Mouse (Mus musculus) layer of hippocampus, adult 2 months (tissue): Measurements from ENCODE around the gene Kmt2a. TPM values are rescaled to one million over a fixed set of nuclear protein-coding genes. Genes with fewer than 3 reads are reported as not detected.
"Not testable (repeated sequence)": the region's sequence is repeated elsewhere in the genome, so short reads cannot be mapped to it uniquely, and the experiment has no call there.

Experiments used
- DNase-seq, 2 experiments: peaks; one replicate each; pipeline ENCODE4 v3.0.0; 2022; ENCODE audit warnings: low spot score in 2 of 2
- H3K27ac ChIP-seq: fragments of 200-600 bp; 2 replicates; pipeline ENCODE4 v1.8.1; 2022
- H3K4me3 ChIP-seq: fragments of 200-600 bp; 2 replicates; pipeline ENCODE4 v1.8.1; 2022; ENCODE audit warnings: mild to moderate bottlenecking
- CTCF ChIP-seq: fragments of 200-600 bp; conservative IDR thresholded peaks from 2 replicates; pipeline ENCODE4 v1.8.1; 2022; ENCODE audit warnings: antibody characterized with exemption, mild to moderate bottlenecking, moderate library complexity
- total RNA-seq, 2 experiments: library from RNA; stranded (reverse); gene quantifications; 2 replicates each; pipeline ENCODE4 v1.2.3; 2021

Gene Kmt2a
- total RNA-seq, 2 experiments from 2014 or later: 68.3 to 80.7 TPM

DNA sequence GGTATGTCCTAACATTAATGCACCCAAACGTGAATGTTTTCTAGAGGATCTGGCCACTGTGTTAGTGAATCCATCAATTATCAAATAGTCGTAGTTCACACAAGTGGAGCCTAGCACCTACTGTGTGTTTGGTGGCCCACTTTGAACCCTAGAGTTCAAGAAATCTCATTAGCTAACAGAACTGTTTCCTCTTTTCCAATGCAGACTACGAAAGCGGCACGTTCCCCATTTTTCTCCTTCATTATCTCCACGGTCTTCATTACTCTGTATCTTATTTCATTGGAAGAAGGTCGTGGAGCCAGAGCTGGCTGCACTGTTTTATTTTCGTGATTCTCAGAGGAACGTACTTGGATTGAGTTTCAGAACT lies 81.2 kb downstream of the Kmt2a start:
- H3K27ac ChIP-seq: peak overlapping the region; percentile 79
- peak overlapping the region; percentile 80 for H3K4me3 ChIP-seq
- no peak for DNase-seq
- TF ChIP-seq CTCF: no peak

DNA sequence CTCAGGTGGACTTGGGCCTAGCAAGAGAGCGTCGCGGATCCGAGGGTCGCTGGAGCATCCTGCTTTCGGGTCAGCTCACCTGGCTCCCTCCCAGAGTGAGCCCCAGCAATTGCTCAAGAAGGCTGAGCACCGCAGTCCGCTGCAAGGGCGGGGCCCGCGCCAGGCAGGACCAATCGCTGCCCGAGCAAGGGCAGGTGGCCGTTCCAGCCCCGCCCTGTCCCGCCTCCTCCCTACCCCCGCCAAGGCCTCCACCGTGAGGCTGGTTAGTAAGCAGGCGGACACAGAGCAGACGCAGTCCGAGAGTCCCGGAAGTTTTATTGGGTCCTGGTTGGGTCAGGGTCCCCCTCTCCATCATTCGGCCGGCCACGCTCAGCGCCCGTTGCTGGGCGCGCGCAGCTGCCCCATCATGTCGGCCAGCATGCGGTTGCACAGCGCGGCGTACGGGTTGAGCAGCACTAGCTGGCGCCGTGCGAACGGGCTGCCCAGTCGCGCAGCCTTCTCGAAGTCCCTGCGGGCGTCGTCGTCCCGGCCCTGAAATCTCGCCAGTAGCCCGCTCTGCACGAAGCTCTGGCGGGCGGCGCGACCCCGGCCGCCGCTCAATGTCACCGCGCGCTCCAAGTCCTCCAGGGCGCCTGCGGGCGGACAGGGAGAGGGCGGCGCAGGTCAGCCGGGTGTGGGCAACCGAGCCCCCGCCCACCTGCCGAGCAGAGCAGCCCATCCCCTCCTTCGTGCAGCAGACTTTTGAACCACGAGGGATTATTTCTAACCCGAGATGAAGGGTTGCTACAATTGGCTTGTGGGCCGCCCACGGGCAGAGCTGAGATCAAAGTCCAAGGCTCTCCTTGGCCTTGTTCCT lies 81.8 kb downstream of the Kmt2a start, which contains the start of gene Tmem25:
Gene Tmem25 (minus strand): TSS at position 206 of the 856 bp plus-strand sequence.
- no peak for TF ChIP-seq CTCF
- Histone ChIP-seq H3K27ac (peak within 1 kb of the TSS; percentile 79), H3K4me3 (peak within 1 kb of the TSS; percentile 80)
- peak; percentile 87 to 92 for DNase-seq

DNA sequence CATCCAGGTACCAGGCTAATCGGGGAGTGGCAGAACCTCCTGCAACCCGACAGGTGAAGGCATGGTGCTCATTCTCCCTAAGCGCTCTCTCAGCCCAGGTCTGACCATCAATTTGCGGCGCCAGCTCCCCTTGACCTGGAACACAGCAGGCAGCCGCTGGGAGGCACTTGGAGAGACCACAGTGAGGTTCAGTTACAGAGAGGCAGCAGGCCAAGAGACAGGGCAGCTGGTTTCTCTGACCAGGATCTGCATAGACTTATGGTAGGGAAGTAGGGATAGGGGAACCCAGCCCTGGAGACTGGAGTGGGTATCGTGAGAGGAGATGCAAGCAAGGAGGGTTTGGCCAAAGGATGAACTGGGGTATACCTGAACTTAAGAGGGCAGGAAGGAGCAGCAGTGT lies 82.8 kb downstream of the Kmt2a start:
- Histone ChIP-seq H3K4me3 (peak overlapping the region; percentile 80), H3K27ac (peak overlapping the region; percentile 79)
- TF ChIP-seq CTCF: no peak
- DNase-seq: no peak

DNA sequence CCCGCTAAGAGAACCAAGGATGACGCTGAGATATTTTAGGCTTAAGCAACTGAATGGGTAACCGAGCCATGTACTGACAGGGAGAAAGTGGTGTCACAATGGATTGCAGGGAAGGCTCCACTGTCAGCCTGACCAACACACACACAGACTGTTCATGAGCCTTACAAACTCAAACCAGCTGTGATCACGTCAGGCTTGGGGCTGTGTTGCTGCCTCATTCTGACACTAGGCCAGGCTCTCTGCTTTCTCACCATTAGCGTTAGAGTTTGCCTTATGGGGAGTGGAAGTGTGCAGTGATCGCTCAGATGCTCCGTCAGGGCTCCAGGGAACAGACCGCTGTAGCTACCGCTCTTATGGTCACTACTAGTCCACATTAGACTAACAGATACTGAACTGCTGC lies 88.3 kb downstream of the Kmt2a start:
- no peak for TF ChIP-seq CTCF

DNA sequence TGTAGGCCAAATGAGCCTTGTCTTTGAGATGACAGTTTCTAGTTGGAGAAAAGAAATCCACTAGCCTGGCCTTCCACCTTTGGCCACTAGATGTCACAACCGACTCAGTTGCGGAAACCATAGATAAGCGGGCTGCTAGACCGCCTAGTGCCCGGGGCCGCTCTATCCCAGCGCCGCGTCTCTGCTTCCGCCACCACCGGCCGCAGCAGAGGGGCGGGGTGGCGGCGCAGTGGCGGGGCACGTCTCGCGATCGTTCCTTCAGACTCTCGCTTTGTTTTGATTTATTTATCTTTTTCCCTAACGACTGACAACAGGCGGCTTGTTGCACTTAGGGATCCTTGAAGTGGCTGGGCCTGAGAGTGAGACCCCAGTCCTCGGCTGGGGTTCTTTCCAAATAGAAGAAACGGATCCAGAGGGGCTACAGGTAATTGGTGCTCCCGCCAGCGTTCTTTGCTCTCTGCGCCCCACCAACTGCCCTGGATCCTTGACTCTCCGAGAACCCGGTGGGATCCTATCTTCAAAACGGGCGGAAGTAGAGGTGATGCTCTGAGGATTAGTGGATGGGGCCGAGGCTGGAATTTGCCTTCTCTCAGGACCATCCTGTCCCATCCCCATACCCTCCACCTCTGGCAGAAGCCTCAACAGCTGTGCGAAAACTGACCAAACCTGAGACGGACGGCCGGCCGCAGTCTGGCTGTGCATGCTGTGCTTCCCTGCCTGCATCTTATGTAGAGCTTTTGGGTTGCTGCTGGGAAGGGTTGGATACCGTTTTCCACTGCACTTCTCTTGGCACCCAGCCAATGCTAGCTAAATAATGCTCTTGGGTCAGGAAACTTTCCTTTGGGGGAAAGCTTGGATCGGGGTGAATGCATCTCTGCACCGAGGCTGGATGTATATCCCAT lies 108.1 kb downstream of the Kmt2a start:
- H3K27ac ChIP-seq: peak overlapping the region; percentile 90
- H3K4me3 ChIP-seq: peak overlapping the region; percentile 94
- TF ChIP-seq CTCF: peak; percentile 98; the same call in 1 of the 2 replicates
- peak; percentile 90 to 93 for DNase-seq

More for the DNA sequence above, 88.3 kb downstream of the Kmt2a start:
- no peak for DNase-seq
- no peak overlapping the region for H3K27ac ChIP-seq
- no peak overlapping the region for H3K4me3 ChIP-seq

DNA sequence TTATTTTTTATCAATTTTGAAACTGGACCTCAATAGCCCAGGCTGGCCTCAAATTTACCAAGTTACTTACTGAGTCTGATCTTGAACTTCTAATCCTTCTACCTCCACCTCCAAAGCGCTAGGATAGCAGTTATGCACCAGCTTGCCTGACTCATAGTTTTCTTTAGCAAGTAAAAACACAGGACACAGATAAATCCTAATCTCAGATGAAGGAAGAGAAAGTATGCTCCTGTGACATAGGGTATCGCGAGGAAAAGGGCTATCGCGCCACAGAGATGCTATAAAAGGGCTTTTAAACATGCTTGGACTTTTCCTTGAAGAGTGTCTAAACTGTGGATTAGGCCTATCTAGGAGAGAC lies 108.7 kb downstream of the Kmt2a start:
- TF ChIP-seq CTCF: no peak
- DNase-seq: no peak
- H3K4me3 ChIP-seq: no peak overlapping the region
- peak overlapping the region; percentile 54 for H3K27ac ChIP-seq

DNA sequence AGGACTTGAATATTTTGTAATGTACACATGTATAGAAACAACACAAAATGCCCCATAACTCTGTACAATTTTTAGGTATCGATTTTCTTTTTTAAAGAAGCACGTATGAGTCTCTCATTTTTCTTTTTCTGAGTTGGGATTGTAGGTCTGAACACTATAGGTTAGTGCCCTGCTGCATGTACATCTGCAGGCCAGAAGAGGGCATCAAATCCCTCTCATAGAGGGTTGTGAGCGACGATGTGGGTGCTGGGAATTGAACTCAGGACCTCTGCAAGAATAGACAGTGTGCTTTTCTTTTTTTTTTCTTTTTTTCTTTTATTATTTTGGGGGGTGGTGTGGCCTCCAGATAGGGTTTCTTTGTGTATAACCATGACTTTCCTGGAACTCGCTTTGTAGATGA lies 109.7 kb downstream of the Kmt2a start:
- 0 out of 2 replicates have a peak, but pooled peaks have one; percentile 13 for TF ChIP-seq CTCF
- no peak for DNase-seq
- H3K27ac ChIP-seq: no peak overlapping the region
- no peak overlapping the region for H3K4me3 ChIP-seq

DNA sequence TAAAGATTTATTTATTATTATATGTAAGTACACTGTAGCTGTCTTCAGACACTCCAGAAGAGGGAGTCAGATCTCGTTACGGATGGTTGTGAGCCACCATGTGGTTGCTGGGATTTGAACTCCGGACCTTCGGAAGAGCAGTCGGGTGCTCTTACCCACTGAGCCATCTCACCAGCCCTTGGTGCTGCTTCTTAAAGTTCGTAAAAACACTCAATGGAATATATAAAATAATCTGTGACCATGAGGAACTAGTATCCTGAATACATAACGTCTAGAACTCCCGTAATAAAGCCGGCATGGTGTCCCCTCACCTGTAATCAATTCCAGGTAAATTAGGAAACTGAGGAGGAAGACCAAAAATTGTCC lies 113.1 kb downstream of the Kmt2a start:
- peak; percentile 38 for TF ChIP-seq CTCF
- H3K27ac ChIP-seq: peak overlapping the region; percentile 95
- DNase-seq: not testable (repeated sequence)

DNA sequence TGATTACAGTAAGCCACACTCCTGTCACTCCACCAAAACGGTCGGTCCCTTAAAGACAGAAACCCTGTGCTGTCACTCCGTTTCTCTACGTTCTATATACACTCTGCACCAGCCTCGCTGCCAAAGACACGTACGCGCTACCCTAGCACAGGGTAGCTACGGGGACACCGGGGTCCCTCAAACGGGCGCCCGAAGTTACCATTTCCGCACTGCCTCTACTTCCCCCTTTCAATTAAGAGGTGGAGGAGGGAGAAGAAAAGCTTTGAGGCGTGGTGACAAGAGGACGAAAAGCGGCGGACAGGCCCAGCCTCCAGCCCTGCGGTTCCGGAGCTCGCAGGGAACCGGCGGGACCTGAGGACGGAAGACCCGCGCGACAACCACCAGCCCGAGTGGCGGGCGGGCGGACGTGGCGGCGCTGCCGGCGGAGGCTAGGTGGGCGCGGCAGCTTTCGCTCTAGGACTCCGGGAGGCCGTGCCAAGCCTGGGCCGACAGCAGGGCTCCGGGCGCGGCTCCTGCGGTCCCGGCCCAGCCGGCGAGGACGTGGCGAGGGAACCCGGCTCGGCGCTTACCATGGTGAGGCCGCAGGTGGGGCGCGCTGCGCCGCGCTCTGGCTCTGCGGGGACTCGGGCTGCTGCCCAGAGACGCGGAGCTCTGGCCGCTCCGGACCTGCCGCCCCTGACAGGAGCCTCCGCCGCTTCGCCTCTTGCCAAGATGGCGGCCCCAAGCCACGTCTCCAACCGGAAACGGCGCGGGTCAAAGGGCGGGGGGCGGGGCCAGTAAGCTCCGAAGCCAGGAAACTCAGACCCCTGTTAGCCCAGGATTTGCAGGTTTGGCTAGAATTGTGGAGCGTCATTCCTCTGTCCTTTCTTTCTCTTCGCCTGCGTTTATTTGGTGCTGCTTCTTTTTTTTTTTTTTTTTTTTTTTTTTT lies 113.7 kb downstream of the Kmt2a start, which contains the start of the genes Arcn1 and Ift46:
Gene Arcn1 (minus strand): TSS at position 745 of the 928 bp plus-strand sequence.
Gene Ift46 (plus strand): TSS at position 808 of the 928 bp plus-strand sequence.
- Histone ChIP-seq H3K27ac (peak within 1 kb of the TSS; percentile 95), H3K4me3 (peak within 1 kb of the TSS; percentile 94)
- TF ChIP-seq CTCF: no peak
- peak; percentile 73 to 76 for DNase-seq

More for the DNA sequence above, 113.1 kb downstream of the Kmt2a start:
- peak overlapping the region; percentile 94 for H3K4me3 ChIP-seq

DNA sequence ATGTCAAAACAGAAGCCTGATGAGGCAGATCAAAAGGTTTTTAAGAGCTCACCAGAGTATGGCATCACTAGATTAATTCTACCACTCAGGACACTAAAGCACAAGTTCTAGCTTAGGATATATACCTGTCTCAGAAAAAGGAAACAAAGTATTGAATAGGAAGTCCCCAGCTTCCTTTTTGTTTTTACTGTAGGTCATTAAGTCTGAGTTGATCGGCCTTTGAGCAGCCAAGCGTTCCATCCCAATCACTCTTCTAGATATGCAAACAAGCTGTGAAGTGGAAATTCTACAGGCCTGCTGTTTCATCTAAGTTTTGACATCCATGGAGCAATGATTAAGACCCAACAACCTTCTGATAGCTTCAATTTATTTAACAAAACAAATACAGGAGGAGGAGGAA lies 120.2 kb downstream of the Kmt2a start:
- DNase-seq: no peak
- TF ChIP-seq CTCF: no peak
- H3K27ac ChIP-seq: no peak overlapping the region
- H3K4me3 ChIP-seq: no peak overlapping the region

Other genes starting within 250 kb of the Kmt2a start
- gene Treh, start 208.1 kb downstream of the Kmt2a start, total RNA-seq: under 1 TPM in 1 of 2 experiments, not detected in 1; 0.18 TPM
- gene Phldb1, start 146.1 kb downstream of the Kmt2a start, total RNA-seq: 10 to 100 TPM; 71.8 to 86.4 TPM
- gene Arcn1, start 113.5 kb downstream of the Kmt2a start, total RNA-seq: 100 to 1,000 TPM in 1 of 2 experiments, 10 to 100 TPM in 1; 100.0 to 103 TPM
- gene Ift46, start 113.4 kb downstream of the Kmt2a start, total RNA-seq: 10 to 100 TPM; 73.9 to 84.9 TPM
- 10 to 100 TPM; 50.0 to 50.3 TPM for gene Tmem25, start 82.0 kb downstream of the Kmt2a start, total RNA-seq
- 1 to 10 TPM; 1.1 to 1.7 TPM for gene Ttc36, start 78.2 kb downstream of the Kmt2a start, total RNA-seq
- 100 to 1,000 TPM; 309 to 349 TPM for gene Atp5l, start 39.4 kb upstream of the Kmt2a start, total RNA-seq
- gene Ube4a, start 84.3 kb upstream of the Kmt2a start, total RNA-seq: 10 to 100 TPM; 73.0 to 75.2 TPM
- gene Cd3g, start 99.1 kb upstream of the Kmt2a start, total RNA-seq: not detected
- not detected for gene Cd3d, start 100.5 kb upstream of the Kmt2a start, total RNA-seq
- gene Cd3e, start 128.3 kb upstream of the Kmt2a start, total RNA-seq: not detected
- under 1 TPM; 0.54 to 0.90 TPM for gene Mpzl2, start 158.5 kb upstream of the Kmt2a start, total RNA-seq
- 1 to 10 TPM; 4.2 to 4.7 TPM for gene Mpzl3, start 173.9 kb upstream of the Kmt2a start, total RNA-seq
- 1 to 10 TPM in 1 of 2 experiments, not detected in 1; 1.3 TPM for gene Jaml, start 197.9 kb upstream of the Kmt2a start, total RNA-seq
- gene Scn2b, start 236.5 kb upstream of the Kmt2a start, total RNA-seq: 100 to 1,000 TPM; 245 to 254 TPM